Mouse (Mus musculus) adrenal gland, adult 2 months (tissue): ENCODE results near the gene Cactin. TPM values are rescaled to one million over a fixed set of nuclear protein-coding genes. Genes with fewer than 3 reads are reported as not detected.

Experiments used
- DNase-seq: peaks from one replicate; pipeline ENCODE4 v3.0.0; 2021
- polyA plus RNA-seq: library from polyadenylated mRNA; depleted of rRNA; stranded (reverse); fragments of >200 nt; gene quantifications from 2 replicates; pipeline ENCODE4 v1.2.3, GENCODE M21; 2012
- total RNA-seq, 2 experiments: library from RNA; stranded (reverse); gene quantifications; 2 replicates each; pipeline ENCODE4 v1.2.3; 2021

Cactin gene
- total and polyA plus RNA-seq, 3 experiments = 32.6 to 40.3 (median 37.4) TPM

DNA sequence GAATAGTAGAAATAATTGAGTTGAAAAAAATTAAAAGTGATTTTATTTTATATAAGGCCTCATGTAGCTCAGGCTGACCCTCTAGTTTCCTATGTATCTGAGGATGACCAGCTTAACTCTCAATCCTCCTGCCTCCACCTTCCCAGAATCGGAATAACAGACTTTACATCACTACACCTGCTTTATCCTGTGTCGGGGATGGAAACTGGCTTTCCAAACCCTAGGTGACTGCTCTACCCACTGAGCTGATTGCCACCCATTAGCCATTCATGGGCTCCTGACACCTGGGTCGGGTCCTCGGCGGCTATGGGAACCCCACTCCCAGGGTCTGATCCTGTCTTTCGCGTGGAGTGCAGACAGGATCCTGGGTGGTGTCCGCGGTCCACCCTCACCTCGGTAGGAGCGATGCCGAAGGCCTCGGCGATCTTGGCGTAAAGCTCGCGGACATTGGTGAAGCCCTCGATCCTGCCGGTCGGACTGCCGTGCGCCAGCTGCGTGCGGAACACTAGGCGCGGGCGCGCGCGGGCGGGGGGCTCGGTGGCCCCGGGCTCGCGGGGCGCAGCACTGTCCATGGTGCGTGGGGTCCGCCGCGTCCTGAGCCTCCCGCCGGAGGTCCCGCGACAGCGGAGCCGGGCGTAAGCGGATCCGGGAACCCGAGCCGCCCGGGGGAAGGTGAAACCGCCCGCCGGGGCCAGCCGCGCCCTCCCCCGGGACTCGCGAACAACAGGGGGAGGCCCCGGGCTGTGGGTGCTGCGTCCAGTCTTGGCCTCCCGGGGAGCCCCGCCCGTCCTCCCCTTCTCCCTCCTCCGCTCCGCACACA is 22.0 kb downstream of the Cactin start, which contains the start of gene Gipc3:
Gipc3 (minus strand) TSS at position 581 of the 820 bp plus-strand sequence.
- peak; percentile 56 for DNase-seq

DNA sequence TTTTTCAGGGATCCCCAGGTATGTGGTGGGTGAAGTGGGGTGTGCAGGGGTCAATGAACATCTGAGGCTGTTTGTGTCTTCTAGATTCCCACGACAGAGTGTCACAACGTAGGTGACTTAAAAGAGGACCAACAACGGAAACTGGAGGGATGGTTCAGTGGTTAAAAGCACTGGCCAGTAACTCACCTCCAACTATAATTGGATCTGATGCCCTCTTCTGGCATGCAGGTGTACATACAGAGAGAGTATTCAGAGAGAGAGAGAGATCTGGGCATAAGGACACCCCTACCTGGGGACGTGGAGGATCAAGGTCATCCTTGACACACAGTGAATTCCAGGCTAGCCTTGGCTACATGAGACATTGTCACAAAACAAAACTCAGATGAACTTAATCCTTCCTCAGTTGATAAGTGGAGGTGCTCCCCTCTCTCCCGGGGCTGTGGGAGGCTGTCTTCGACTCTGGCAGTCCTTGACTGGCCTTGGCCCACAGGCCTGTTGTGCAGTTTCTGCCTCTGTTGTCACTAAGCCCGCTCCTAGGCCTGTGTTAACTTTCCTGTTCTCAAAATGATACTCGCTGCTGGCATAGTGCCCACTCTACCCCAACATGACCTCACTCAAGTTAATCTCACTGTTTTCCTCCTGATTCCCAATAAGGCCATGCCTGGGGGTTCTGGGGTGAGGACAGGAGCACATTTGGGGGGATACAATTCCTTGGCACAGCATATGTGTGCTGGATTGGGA is 23.7 kb downstream of the Cactin start:
- DNase-seq = peak; percentile 52

DNA sequence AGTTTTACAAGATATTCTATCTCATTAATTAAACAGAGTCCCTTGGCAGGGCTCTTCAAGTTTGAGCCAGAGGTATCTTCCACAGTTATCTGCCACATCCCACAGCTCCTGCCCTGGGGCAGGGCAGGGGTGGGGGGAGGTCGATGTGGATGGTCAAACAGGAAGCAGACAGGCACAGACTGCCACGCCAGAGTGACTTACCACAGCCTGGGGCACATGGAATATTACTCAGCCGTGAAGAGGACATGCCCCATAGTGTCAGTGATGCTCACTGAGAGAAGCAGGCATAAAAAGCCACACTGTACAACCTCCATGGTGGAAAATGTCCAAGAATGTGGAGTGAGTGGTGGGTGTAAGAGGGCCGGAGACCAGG is 24.2 kb downstream of the Cactin start:
- no peak for DNase-seq

DNA sequence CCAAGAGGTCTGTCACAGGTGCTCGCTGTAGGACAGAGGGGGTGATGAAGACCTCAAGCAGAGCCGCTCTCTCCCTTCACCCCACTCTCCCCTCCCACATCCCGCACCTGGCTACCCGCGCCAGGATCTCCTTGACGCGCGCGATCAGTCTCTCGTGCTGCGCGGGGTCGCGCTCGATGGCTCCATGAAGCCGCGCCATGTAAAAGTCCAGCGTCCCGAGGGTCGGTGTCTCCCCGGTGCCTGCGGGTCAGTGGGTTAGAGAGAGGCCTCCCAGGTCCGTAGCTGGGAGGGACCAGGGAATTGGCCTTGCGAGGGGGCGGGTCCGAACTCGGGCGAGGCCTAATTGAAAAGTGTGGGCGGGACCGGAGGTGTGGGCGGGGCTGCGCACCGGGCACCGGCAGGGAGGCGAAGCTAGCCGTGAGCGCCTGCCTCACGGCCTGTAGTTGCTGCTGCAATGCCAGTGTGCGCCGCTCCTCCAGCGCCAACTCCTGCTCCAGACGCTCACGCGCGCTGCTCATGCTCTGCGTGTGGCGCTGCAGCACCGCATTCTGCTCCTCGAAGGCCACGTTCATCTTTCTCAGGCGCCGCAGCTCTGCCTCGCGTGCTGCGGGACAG is 25.7 kb downstream of the Cactin start:
- peak; percentile 92 for DNase-seq

DNA sequence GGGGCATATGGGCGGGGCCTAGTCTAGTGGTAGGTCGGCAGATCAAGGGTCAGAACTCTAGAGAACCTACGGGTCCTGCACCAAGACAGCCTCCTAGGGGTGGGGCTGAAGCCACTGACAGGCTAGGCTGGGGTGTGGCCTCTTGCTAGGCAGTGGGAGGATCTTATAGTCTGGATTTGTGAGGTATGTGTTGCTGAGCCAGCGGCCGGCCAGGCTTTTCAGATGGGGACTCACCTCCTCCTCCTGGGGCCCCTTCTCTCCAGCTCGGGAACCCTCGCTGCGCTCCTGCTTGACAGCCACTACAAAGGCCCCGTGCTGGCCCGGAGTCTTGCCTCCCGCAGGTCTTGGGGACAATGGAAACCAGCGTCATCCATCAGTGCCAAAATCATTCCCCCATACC is 28.2 kb downstream of the Cactin start:
- DNase-seq = peak; percentile 62

DNA sequence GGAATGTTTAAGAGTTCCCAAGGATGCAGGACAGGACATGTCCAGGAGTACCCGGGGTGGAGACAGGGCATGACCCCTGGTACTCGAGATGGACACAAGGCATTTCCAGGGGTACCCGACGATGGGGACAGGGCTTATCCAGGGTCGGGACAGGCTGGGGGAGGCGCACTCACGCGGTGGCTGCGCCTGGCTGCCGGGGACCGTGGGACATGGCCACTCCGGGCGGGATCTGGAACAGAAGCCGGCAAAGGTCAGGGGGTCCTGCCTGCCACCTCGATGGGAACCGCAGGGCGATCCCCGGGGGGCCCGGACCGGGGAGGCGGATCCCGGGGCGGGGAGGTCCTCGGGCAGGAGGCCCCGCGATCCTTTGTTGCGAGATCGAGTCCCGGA is 29.1 kb downstream of the Cactin start:
- no peak for DNase-seq

DNA sequence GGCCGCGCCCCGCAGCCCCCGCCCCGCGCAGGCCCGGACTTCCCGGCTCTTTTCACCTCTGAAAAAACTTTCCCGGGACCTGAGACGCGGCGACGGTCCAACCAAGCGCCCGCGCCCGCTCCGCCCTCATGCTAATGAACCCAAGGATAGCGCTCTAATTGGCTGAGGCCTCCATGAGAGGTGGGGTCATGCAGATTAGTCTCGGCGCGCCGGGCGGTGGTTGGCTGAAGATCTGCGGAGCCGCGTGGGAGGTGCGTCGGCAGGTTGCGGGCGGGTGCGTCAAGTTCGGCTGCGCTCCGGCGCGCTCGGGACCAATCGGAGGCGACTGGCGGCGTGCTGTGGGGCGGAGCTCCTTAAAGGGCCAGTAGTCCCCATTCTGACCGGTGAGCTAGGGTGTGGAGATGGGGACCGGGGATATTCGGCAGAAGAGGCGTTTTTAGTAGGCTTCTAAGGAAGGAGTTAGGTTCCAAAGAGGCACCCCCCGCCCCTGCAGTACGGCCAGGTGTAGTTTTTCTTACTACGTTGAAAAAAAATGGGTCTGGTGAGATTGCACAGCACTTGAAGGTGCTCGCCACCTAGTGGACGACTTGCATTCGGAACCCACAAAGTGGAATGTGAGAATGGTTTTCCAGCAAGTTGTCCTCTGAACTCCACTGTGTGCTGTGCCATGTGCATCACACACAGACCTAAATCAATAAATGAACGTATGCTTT is 29.6 kb downstream of the Cactin start, which contains the start of gene Hmg20b:
Hmg20b (minus strand) TSS at position 130 of the 713 bp plus-strand sequence.
- peak; percentile 100 for DNase-seq

DNA sequence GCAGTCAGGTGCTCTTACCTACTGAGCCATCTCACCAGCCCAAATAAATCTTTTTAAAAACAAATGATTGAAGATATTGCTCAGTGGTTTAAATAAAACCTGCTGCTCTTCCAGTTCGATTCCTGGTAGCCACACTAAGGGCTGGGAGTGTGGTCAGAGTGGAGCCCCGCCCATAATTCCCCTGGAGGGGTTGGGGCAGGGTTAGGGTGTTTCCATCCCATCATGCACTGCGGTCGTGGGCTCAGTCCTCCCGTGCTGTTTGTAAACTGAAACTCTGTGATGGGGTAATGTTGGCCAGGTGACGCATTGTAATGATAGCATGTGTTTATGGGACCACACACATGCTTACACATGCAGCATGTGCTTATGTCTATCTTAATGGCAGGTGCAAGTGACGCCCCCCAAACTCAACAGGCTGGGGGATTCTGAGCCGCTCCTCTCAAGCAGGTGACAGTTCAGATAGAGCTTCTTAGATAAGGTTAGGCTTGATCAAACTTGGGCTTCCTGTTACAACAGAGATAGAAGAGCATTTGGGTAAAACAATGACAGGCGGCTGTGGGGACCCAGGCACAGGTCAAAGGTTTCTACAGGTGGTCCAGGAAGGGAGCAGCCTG is 30.9 kb downstream of the Cactin start:
- DNase-seq = no peak

DNA sequence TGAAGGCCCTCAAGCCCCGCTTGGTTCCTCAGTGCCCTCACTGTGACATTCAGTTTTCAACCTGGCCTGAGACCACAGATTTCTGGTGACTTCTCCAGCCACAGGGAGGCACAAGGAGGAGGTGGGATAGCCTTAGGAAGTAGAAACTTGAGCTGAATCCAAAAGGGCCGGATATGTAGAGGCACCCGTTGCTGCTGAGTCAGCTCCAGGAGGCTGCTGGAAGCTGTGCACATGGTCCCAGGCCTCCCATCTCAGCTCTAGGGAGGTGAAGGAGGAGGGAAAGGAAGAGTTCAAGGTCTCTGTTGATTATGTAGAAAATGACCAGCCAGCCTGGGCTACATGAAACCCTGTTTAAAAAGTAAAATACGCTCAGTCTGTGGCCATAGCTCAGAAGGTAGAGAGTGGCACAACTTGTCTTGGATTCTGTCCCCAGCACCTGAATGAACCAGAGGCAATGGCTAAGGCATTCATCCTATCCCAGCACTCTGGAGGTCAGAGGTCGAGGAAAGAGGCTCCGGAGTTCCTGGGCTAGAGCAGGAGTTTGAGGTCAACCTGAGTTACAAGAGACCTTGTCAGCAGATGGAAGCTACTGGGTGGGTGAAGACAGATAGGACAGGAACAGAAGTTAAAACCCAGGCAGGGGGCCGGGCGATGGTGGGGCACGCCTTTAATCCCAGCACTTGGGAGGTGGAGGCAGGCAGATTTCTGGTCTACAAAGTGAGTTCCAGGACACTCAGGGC is 34.0 kb downstream of the Cactin start:
- no peak for DNase-seq

DNA sequence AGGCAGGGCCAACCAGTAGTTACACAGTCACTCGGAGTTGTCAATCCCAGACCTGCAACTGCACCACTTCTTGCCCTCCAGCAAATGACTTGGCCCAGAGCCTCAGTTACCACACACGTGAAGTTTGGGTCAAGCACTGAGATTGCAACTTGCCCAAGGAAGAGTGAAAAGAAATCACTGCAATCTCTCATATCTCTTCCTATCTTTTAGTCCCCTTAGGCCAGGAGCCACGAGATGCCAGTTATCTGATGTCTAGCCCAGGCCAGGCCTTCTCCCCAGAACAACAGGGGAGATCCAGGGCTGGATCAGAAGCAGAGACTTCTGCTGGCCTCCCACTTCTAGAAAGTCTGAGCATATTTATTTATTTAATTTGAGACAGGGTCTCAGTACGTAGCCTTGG is 34.6 kb downstream of the Cactin start:
- DNase-seq = no peak

DNA sequence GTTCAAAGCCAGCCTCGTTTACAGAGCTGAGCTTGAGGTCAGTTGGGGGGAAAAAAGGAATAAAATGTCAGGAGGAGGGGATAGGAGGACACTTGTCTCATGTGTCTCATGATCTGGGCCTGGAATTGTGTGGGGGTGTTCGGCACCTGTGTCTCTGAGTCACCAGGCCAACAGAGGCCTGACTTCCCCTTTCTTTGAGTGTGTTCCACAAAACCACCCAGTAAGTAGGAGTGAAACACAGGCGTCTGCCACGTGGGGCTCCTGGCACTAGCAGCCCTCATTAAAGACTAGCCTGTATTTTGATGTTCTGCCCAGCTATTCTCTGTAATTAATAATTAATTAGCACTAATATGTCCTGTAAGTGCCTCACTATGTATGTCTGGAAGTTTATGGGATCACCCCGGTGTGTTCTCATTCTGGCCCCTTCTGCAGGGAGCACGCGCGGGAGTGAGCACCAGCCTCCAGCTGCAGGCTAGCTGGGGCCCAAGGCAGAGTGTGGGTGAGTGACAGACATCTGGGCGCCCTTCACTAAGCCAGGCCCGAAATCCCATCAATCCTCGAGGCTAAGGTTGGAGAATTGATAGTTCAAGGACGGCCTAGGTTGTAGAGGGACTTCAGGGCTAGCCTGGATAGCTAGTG is 35.6 kb downstream of the Cactin start:
- DNase-seq = no peak

DNA sequence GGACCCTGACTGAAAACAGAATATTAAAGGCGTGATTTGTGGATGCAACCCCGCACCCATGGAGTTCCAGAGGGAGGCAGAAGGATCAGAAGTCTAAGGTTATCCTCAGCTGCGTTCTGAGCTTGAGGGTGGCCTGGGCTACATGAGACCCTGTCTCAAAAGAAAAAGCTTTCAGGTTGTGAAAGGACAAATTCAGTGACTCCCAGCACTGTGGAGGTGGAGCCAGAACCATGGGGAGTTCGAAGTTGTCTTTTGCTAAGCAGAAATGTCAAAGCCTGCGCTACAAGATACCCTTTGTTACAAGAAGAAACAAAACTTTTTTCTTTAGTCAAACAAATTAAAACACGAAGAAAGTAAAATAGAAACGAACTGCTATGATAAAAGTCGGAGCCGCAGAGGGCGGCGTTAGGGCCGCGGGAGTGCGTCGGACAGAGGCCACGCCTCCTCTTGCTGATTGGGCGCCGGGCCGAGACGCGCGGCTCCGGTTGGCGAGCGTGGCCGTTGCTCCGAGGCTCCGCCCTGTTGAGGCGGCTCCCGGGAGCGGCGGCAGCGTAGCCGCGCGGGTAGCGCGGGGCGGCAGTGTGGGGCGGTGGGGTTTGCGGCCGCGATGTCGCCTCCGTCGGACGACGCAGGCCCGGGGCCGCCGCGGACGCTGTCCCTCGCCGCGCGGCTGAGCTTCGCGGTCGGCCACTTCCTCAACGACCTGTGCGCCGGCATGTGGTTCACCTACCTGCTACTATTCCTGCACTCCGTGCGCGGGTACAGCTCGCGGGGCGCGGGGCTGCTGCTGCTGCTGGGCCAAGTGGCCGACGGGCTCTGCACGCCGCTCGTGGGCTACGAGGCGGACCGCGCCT is 36.3 kb downstream of the Cactin start, which contains the start of gene Mfsd12:
Mfsd12 (plus strand) TSS at position 501 of the 854 bp plus-strand sequence.
- peak; percentile 95 for DNase-seq

DNA sequence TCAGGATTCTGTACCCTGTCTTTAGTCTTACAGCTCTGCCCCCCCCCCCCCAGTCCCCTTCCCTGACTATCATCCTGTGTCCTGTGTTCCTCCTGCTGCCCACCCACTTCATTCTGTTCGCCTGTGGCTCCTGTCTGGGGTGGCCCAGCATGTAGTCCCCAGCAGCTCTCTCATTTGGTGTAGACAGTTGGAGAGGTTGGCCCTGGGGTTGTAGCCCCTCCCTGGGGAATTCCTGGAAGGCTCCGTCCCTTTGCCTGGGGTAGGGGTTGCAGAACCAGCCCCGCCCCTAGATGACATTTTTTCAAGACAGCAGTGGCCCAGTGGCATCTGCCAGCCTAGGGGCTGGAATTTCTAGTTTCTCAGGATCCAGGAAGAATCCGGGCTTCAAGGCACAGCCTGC is 37.3 kb downstream of the Cactin start:
- no peak for DNase-seq

DNA sequence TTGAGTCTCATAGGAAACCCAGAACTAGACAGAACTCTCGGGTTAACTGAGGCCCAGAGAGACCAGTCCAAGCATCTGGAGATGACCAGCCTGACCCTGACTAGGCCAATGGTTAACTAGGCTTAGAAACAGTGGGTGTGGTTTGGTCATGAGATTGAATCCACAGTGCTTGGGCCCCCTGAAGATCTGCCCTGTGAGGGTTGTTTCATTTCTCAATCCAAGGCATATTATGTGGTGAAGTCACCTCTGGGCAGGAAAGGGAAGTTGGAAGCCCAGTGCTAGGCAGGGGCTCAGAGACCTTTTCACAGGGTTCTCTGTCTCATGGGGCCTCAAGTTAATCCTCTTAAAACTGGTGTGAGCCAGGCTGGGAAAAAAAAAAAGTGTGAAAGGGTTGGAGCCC is 37.9 kb downstream of the Cactin start:
- DNase-seq = no peak

DNA sequence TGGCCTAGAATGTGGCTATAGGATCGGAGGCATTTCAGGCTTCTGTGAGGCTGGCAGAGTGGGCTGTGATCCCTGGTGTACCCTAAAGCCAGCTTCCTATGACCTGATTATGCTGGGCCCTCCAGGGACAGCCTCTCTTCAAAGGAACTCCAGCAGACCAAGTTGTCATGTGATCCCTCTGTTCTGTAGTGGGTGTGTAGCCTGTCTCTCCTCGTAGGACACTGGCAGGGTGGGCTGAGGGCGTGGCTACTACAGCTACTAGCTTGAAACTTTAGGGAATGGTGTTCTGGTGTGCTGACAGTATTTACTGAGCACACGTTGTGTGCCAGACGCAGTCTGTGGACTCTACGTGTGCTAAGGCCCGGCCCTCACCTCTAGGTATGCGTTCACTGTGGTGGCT is 39.8 kb downstream of the Cactin start:
- no peak for DNase-seq

DNA sequence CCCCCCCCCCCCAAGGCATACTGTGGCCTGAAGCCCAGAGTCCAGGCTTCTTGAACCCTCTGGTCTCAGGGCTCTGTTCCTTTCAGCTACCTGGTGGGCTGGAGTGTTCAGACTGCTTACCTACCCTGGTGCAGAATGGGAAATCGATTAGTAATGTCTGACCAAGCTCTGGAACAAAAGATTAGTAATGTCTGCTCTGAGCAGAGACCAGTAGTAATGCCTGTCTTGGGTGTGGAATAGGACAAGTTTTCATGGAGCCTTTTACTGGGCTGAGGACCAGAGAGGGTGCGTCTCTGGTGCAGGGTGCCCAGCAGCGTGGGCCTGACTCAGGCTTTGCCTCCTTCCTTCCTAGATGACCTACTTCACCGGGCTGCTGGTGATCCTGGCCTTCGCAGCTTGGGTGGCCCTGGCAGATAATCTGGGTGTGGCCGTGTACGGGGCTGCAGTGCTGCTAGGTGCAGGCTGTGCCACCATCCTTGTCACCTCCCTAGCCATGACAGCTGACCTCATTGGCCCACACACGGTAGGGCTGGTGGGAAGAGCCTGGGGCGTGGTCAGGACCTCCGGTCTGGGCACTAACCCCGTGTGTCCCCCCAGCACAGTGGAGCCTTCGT is 41.5 kb downstream of the Cactin start:
- no peak for DNase-seq

DNA sequence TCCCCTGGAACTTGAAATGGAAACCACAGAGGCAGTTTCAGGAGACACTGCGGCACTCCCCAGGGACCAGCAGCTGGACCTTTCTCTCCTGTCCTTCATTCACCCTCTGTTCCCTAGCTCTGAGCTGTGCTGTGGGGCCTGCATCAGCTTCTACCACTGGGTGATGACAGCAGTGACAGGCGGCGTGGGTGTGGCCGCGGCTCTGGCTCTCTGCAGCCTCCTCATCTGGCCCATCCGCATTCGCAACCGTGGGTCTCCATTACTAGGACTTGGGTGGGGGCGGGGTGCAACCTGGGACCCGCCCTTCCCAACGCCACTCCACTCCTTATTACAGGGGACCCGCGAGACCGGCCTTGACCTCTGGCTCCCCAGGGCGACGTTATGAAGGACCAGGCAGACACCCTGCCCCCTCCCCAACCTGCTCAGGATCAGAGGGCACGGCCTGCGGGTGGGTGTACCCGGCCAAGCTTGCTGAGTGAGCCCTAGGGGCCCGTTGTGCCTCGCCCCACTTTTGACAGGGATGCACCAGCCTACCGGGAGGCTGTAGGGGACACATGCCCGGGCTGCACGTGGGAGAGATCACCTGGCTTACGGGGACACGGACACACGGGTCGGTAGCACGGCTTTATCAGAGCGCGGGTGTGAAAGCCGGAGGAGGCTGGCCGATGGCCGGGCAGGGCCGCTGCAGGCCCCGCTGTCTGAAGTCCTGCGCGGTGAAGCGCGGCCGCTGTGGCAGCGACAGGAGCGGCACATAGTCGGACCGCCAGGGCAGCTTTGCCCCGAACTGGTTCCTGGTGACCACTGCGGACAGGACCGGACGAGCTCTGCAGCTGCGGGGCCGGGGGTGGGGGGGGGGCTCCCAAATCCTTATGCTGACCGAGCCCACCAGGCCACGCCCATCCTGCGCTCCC is 42.8 kb downstream of the Cactin start:
- peak; percentile 59 for DNase-seq

DNA sequence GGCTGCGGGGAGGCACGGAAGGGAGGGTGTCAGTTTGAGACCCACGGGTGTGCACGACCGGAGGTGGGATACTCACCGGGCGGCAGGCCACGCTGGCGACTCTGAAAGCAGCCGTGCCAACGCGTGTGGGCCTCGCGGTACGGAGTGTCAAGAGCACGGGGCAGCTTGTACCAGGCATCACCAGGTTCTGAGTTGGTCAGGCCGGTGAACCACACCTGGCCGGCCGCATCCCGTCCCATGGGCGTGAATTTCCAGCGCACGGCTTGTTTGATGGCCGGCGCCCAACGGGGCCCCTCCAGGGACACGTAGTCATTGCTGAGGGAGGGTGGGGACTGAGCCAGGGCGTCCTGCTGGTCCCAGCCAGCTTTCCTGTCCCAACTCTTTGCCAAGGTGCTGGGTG is 43.8 kb downstream of the Cactin start:
- peak; percentile 71 for DNase-seq
